ENCODE assay signal across 10 mouse cellular contexts in the genomic region with DNA sequence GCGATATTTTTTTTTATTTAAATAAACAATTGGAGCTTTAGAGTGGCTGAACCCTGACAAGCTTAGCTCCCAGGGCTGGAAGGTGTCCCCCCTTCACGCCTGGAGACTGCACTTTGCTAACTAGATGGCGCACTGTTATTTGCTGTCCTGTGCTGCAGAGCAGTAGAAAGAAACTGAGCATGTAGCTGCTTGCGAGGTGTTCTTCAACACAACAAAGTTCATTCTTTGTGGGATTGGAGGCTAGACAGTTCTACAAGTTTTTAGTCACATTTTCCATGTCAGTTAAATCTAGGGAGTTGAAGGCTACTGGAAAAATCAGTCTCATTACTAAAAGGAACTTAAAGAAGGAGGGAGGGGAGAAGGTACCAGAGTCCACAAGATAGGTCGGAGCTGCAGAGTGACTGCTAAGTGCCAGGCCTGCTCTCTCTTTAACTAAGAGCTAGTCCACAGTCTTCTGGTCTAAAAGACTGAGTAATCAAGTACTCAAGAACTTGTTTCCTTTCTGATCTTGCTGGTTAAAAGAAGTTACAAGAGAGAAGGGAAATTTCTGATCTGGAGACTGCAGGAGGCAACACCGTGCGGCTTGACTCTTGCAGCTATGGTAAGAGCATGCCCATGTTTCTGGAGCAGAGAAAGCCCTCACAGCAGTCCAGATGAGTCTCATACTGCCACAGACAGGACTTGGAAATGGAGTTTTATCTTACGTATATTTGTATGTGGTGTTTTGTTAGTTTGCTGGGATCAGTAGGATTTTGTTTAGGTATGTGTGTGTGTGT. TPM values are rescaled to one million over a fixed set of nuclear protein-coding genes. Genes with fewer than 3 reads are reported as not detected.
DNase-seq lines count a peak whose midpoint lies in the region; ATAC-seq lines count a peak whose summit lies in the region.
"Had no signal": no experiment of that assay in that cellular context is flagged by ENCODE, and none has a peak within 500 bp of the region (broad histone marks: within the 10 kb centered on the region; RNA-seq: fewer than 3 reads in every experiment).

No protein-coding gene starts in this region.

- no peak for ATAC-seq in kidney, embryonic 16.5 days (ENCODE audit: low FRiP score, low TSS enrichment)
- ATAC-seq in forebrain, embryonic 16.5 days, result no peak
- no peak for ATAC-seq in limb, embryonic 13.5 days (ENCODE audit: low FRiP score, low read depth)
- no peak for ATAC-seq in monocyte, adult 5-6 weeks (replicated peaks; ENCODE audit: insufficient number of reproducible peaks, low FRiP score, low TSS enrichment, poor library complexity, severe bottlenecking)

- intact Hi-C loops in gastrocnemius, postnatal 36 days (cut with DNase I), result no loop called here

- 46% methylated on average over 8 of the region's 8 CpGs for WGBS in kidney, embryonic 16.5 days
- 16% methylated on average over 8 of the region's 8 CpGs for WGBS in forebrain, embryonic 16.5 days
- 31% methylated on average over 8 of the region's 8 CpGs for WGBS in limb, embryonic 13.5 days

- no peak overlapping the region for H3K9ac ChIP-seq in kidney, embryonic 16.5 days (replicated peaks; ENCODE audit: low read length)
- 0 out of 2 replicates have a peak overlapping the region, but pooled peaks have one; percentile 30 for H3K9ac ChIP-seq in forebrain, embryonic 16.5 days (replicated peaks; ENCODE audit: low read depth, low read length)
- H3K9ac ChIP-seq in limb, embryonic 13.5 days, result peak overlapping the region; percentile 62

- H3K4me2 ChIP-seq in kidney, embryonic 16.5 days (replicated peaks; ENCODE audit: low read depth, low read length), result no peak overlapping the region
- H3K4me2 ChIP-seq in forebrain, embryonic 16.5 days (ENCODE audit: low read length), result peak overlapping the region; percentile 44
- peak overlapping the region; percentile 83 for H3K4me2 ChIP-seq in limb, embryonic 13.5 days (replicated peaks)

- H3K4me1 ChIP-seq in kidney, embryonic 16.5 days (ENCODE audit: insufficient read depth, low read length), result peaks cover 30% of the 10 kb centered on the region
- peaks cover 33% of the 10 kb centered on the region for H3K4me1 ChIP-seq in forebrain, embryonic 16.5 days (replicated peaks; ENCODE audit: control insufficient read depth, insufficient read depth, low read length)
- peaks cover 61% of the 10 kb centered on the region for H3K4me1 ChIP-seq in limb, embryonic 13.5 days

- DNase-seq in kidney, postnatal 10 days, result peak; percentile 25
- DNase-seq in embryo, embryonic 9.5 days (ENCODE audit: extremely low spot score), result peak; percentile 50
- no peak for DNase-seq in left cerebral cortex, adult 8-10 months (ENCODE audit: low spot score in 2 of 2)
- DNase-seq in gastrocnemius, postnatal 36 days, result no peak
- DNase-seq: kidney, adult 9 months; lung, adult 18-20 months had no signal

- H3K36me3 ChIP-seq in kidney, embryonic 16.5 days (ENCODE audit: insufficient read depth, low read length), result no peaks in the 10 kb centered on the region
- H3K36me3 ChIP-seq in forebrain, embryonic 16.5 days (ENCODE audit: control insufficient read depth, insufficient read depth), result no peaks in the 10 kb centered on the region
- no peaks in the 10 kb centered on the region for H3K36me3 ChIP-seq in limb, embryonic 13.5 days

- no peaks in the 10 kb centered on the region for H3K9me3 ChIP-seq in kidney, embryonic 16.5 days (ENCODE audit: low read length)
- no peaks in the 10 kb centered on the region for H3K9me3 ChIP-seq in forebrain, embryonic 16.5 days (ENCODE audit: control insufficient read depth, low read length)
- no peaks in the 10 kb centered on the region for H3K9me3 ChIP-seq in limb, embryonic 13.5 days

- peaks cover 51% of the 10 kb centered on the region for H3K27me3 ChIP-seq in kidney, embryonic 16.5 days (ENCODE audit: insufficient read depth, low read length)
- H3K27me3 ChIP-seq in forebrain, embryonic 16.5 days (replicated peaks; ENCODE audit: control insufficient read depth, insufficient read depth, low read length), result peaks cover 17% of the 10 kb centered on the region
- H3K27me3 ChIP-seq in limb, embryonic 13.5 days, result peaks cover 13% of the 10 kb centered on the region

- H3K27ac ChIP-seq in kidney, embryonic 16.5 days (ENCODE audit: low read length), result no peak overlapping the region
- peak overlapping the region; percentile 24 for H3K27ac ChIP-seq in forebrain, embryonic 16.5 days (ENCODE audit: low read length)
- H3K27ac ChIP-seq in limb, embryonic 13.5 days, result peak overlapping the region; percentile 72; the same call in 1 of the 2 replicates

- H3K4me3 ChIP-seq in kidney, embryonic 16.5 days (ENCODE audit: low read length), result no peak overlapping the region
- peak overlapping the region; percentile 24 for H3K4me3 ChIP-seq in forebrain, embryonic 16.5 days (replicated peaks; ENCODE audit: low read length)
- peak overlapping the region; percentile 82 for H3K4me3 ChIP-seq in limb, embryonic 13.5 days

RNA-seq across cellular contexts. Expression of gene Creb5, which starts 3.3 kb away (rescaled TPM):
- 3.5 and 4.3 TPM in 2 replicates for polyA plus RNA-seq in kidney, embryonic 16.5 days (2015; fragmentation: Nextera tagmentation; extraction: Ambion mirVana)
- 11.9 and 14.8 TPM in 2 replicates for polyA plus RNA-seq in forebrain, embryonic 16.5 days (2015; fragmentation: Nextera tagmentation; extraction: Ambion mirVana)
- polyA plus RNA-seq in limb, embryonic 13.5 days (2015; fragmentation: Nextera tagmentation; extraction: Ambion mirVana), result 75.4 and 83.3 TPM in 2 replicates
- 0.19 to 0.75 TPM in 2 of 3 replicates, not detected in the other for total RNA-seq in monocyte, adult 5-6 weeks (2017)
- total RNA-seq in left cerebral cortex, adult 8-10 months (2022), result 1 to 10 TPM; 5.0 to 6.9 (median 6.2) TPM
- 1 to 10 TPM; 7.1 to 7.8 TPM for total RNA-seq in gastrocnemius, postnatal 36 days (2021)

Comparison
In these comparisons a context has a peak if more than half of its experiments do, and no peak if none do; other contexts are left out.
1. DNase-seq: peak in kidney, postnatal 10 days (single experiment) and embryo, embryonic 9.5 days (single experiment); none in left cerebral cortex, adult 8-10 months (0 of 2) and gastrocnemius, postnatal 36 days (0 of 2).